Mouse (Mus musculus) myocyte (in vitro differentiated cells): Measurements from ENCODE around the gene Acot4.

Experiments used
- CEBPB ChIP-seq: IDR thresholded peaks from 2 replicates; pipeline ENCODE4 v1.6.1; 2011; ENCODE audit warnings: mild to moderate bottlenecking, moderate library complexity; ENCODE audit not compliant: poor library complexity, insufficient read depth, severe bottlenecking
- MAX ChIP-seq: IDR thresholded peaks from one replicate; pipeline ENCODE4 v1.6.1; 2011; ENCODE audit warnings: low read depth, mild to moderate bottlenecking, control low read depth
- MYOD1 ChIP-seq, 3 experiments: IDR thresholded peaks; one replicate each; pipeline ENCODE4 v1.6.1; 2011; ENCODE audit warnings: control low read depth in 2 of 3, low read depth in 2 of 3, mild to moderate bottlenecking in 2 of 3, moderate library complexity in 1 of 3; ENCODE audit not compliant: insufficient read length in 2 of 3, control insufficient read depth in 1 of 3
- MYOG ChIP-seq, 3 experiments: IDR thresholded peaks; one replicate each; pipeline ENCODE4 v1.6.1; 2011; ENCODE audit warnings: control low read depth in 2 of 3, low read depth in 2 of 3, mild to moderate bottlenecking in 2 of 3; ENCODE audit not compliant: insufficient read length in 2 of 3, control insufficient read depth in 1 of 3, insufficient read depth in 1 of 3
- POLR2A ChIP-seq: IDR thresholded peaks from one replicate; pipeline ENCODE4 v1.6.1; 2011; ENCODE audit warnings: low read depth, mild to moderate bottlenecking, control low read depth, moderate library complexity; ENCODE audit not compliant: insufficient read length
- POLR2AphosphoS2 ChIP-seq: IDR thresholded peaks from one replicate; pipeline ENCODE4 v1.6.1; 2011; ENCODE audit warnings: low read depth, control low read depth; ENCODE audit not compliant: insufficient read length
- REST ChIP-seq: IDR thresholded peaks from one replicate; pipeline ENCODE4 v1.6.1; 2011; ENCODE audit warnings: mild to moderate bottlenecking, control low read depth, moderate library complexity; ENCODE audit not compliant: insufficient read depth, insufficient read length
- SRF ChIP-seq: IDR thresholded peaks from one replicate; pipeline ENCODE4 v1.6.1; 2011; ENCODE audit warnings: low read depth; ENCODE audit not compliant: control insufficient read depth, insufficient read length
- TCF12 ChIP-seq: IDR thresholded peaks from one replicate; pipeline ENCODE4 v1.6.1; 2011; ENCODE audit warnings: mild to moderate bottlenecking, control low read depth; ENCODE audit not compliant: poor library complexity, insufficient read depth, severe bottlenecking
- USF1 ChIP-seq: IDR thresholded peaks from one replicate; pipeline ENCODE4 v1.6.1; 2011; ENCODE audit warnings: low read depth, mild to moderate bottlenecking, control low read depth, moderate library complexity

GRCm38 (mm10) chr12:84060946-84061345, 22.8 kb downstream of the Acot4 start:
- no peak for TF ChIP-seq MYOD1 (IDR thresholded peaks at IDR 0.05; ENCODE audit: control insufficient read depth in 1 of 3, insufficient read length in 2 of 3, low read depth in 2 of 3)
- TF ChIP-seq POLR2A: no peak
- TF ChIP-seq POLR2AphosphoS2: no peak
- no peak for TF ChIP-seq USF1
- TF ChIP-seq TCF12: no peak
- TF ChIP-seq SRF: no peak
- no peak for TF ChIP-seq MAX
- no peak for TF ChIP-seq MYOG (IDR thresholded peaks at IDR 0.05; ENCODE audit: control insufficient read depth in 1 of 3, insufficient read depth in 1 of 3, insufficient read length in 2 of 3, low read depth in 2 of 3)
- no peak for TF ChIP-seq REST
- TF ChIP-seq CEBPB: no peak
